Mouse (Mus musculus) ES-Bruce4 (cell line): ENCODE data around the gene Vps37d. TPM values are rescaled to one million over a fixed set of nuclear protein-coding genes. Genes with fewer than 3 reads are reported as not detected.
"Not testable (repeated sequence)": the region's sequence is repeated elsewhere in the genome, so short reads cannot be mapped to it uniquely, and the experiment has no call there.

Source experiments
- H3K27ac ChIP-seq: 2 replicates; pipeline ENCODE4 v1.5.1; 2012; ENCODE audit warnings: low read length, inconsistent platforms; ENCODE audit not compliant: insufficient read depth
- H3K27me3 ChIP-seq: 2 replicates; pipeline ENCODE4 v1.6.1; 2012; ENCODE audit warnings: mild to moderate bottlenecking, low read length, inconsistent platforms; ENCODE audit not compliant: control insufficient read depth, poor library complexity, insufficient read depth, severe bottlenecking
- H3K36me3 ChIP-seq: 2 replicates; pipeline ENCODE4 v1.6.1; 2012; ENCODE audit warnings: inconsistent platforms, mild to moderate bottlenecking, low read length, moderate library complexity; ENCODE audit not compliant: control insufficient read depth, poor library complexity, insufficient read depth, severe bottlenecking
- H3K4me1 ChIP-seq: one replicate; pipeline ENCODE4 v1.8.1; 2011; ENCODE audit warnings: low read length; ENCODE audit not compliant: control insufficient read depth, insufficient read depth
- H3K4me3 ChIP-seq: 2 replicates; pipeline ENCODE4 v1.5.1; 2011; ENCODE audit warnings: low read depth, mild to moderate bottlenecking, low read length
- H3K9ac ChIP-seq: 2 replicates; pipeline ENCODE4 v1.6.1; 2012; ENCODE audit warnings: low read depth, mild to moderate bottlenecking, inconsistent platforms; ENCODE audit not compliant: poor library complexity, severe bottlenecking
- H3K9me3 ChIP-seq: replicated peaks from 2 replicates; pipeline ENCODE4 v1.6.1; 2012; ENCODE audit warnings: mild to moderate bottlenecking, low read length, inconsistent platforms; ENCODE audit not compliant: control insufficient read depth, poor library complexity, insufficient read depth, severe bottlenecking
- CTCF ChIP-seq: IDR thresholded peaks from one replicate; pipeline ENCODE4 v1.8.1; 2011; ENCODE audit warnings: low read depth, low read length
- EP300 ChIP-seq: IDR thresholded peaks from 2 replicates; pipeline ENCODE4 v1.6.1; 2011; ENCODE audit warnings: low read depth, low read length; ENCODE audit not compliant: insufficient read depth
- POLR2A ChIP-seq: IDR thresholded peaks from one replicate; pipeline ENCODE4 v1.8.1; 2011; ENCODE audit warnings: low read length; ENCODE audit not compliant: insufficient read depth
- polyA plus RNA-seq: library from polyadenylated mRNA; stranded (reverse); fragments of >200 nt; gene quantifications from 2 replicates; pipeline ENCODE4 v1.2.4, GENCODE M21; 2011; ENCODE audit warnings: low read depth; ENCODE audit not compliant: missing spikeins, insufficient read depth, insufficient read length

Gene Vps37d
- polyA plus RNA-seq, 1 experiment, result 5.7 TPM

DNA sequence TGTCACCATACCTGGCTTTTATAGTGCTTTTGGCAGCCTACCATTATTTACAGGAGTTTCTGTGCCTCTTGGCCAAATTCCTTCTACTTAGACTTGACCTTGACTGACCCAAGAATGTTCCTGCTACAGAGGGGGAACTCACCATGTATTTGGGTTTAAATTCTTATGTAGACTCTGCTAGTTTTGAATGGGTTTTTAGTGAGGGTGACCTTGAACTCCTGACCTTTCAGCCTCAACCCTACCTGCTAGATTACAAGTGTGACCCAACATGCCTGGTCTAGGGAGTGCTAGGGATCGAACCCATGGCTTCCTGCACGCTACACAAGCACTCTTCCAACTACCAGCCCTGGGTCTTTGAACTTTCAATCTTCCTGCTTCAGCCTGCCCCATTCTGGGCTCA is 6.0 kb downstream of the Vps37d start:
- TF ChIP-seq EP300, result no peak
- TF ChIP-seq CTCF, result no peak
- no peak for TF ChIP-seq POLR2A
- Histone ChIP-seq H3K27me3 (no peaks in the 10 kb centered on the region), H3K9me3 (no peaks in the 10 kb centered on the region), H3K4me3 (peak overlapping the region; percentile 61), H3K36me3 (no peaks in the 10 kb centered on the region), H3K9ac (no peak overlapping the region; the same call in 1 of the 2 replicates), H3K27ac (peak overlapping the region; percentile 60; the same call in 1 of the 2 replicates), H3K4me1 (peaks cover 11% of the 10 kb centered on the region)

- H3K36me3 ChIP-seq, result no peaks in the 10 kb centered on the region
- no peaks in the 10 kb centered on the region for H3K27me3 ChIP-seq
- H3K27ac ChIP-seq, result no peak overlapping the region
- H3K9me3 ChIP-seq, result no peaks in the 10 kb centered on the region
- TF ChIP-seq POLR2A, result no peak
- no peak for TF ChIP-seq CTCF
- TF ChIP-seq EP300, result no peak
- H3K9ac ChIP-seq, result no peak overlapping the region
- H3K4me3 ChIP-seq, result no peak overlapping the region
- H3K4me1 ChIP-seq, result peaks cover 6% of the 10 kb centered on the region
Observed at GRCm38 (mm10) chr5:135070448-135070847, 7.6 kb downstream of the Vps37d start.

DNA sequence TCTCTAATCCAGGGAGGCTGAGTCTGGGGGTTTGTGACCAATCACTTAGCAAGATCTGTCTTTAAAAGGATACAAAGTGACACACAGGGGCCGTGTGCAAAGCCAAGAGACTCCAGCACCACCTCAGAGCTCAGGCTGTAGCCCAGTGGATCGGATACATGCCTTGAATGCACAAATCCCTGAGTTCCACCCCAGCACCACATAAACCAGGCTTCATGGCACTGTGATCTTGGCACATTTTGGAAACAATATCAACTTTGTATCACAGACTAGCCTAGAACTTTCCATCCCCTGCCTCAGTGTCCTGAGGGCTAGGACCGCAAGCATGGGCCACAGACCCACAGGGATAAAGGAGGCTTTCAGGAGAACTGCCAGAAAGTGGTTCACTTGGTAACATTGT is 12.1 kb downstream of the Vps37d start:
- Histone ChIP-seq H3K9ac (no peak overlapping the region), H3K27ac (no peak overlapping the region), H3K36me3 (no peaks in the 10 kb centered on the region), H3K4me3 (no peak overlapping the region), H3K27me3 (no peaks in the 10 kb centered on the region), H3K4me1 (no peaks in the 10 kb centered on the region), H3K9me3 (no peaks in the 10 kb centered on the region)
- TF ChIP-seq CTCF, result no peak

DNA sequence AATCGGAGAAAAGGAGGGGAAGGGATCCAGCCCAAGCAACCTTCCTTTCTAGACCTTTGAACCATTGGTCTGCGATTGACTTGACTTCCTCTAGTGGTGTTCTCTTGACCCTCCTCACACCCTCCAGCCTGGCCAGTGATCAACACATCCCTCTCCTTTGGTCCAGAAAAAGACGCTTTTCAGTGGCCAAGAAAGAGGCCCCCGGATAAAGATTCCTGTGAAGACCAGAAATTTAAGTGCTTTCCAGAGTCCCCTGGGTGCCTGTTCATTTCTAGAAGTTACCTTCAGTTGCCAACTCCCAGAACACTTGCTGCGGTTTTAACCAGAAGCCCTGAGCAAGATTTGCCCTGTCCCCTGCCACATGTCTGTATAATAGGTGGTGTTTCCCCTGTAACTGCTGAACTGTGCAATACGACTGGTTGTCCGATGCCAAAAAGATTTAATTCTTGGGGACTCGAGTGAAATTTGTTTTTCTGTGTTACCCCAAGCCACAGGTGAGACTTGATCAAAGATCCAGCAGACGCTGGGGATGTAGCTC is 13.1 kb downstream of the Vps37d start, which contains the start of gene Bud23:
TSS of gene Bud23 (minus strand) at position 51 of the 538 bp plus-strand sequence.
- not testable (repeated sequence) for H3K27ac ChIP-seq, H3K36me3 ChIP-seq, H3K27me3 ChIP-seq, H3K9me3 ChIP-seq, H3K4me1 ChIP-seq
- Histone ChIP-seq H3K4me3 (peak within 1 kb of the TSS; percentile 99), H3K9ac (peak within 1 kb of the TSS; percentile 60)

DNA sequence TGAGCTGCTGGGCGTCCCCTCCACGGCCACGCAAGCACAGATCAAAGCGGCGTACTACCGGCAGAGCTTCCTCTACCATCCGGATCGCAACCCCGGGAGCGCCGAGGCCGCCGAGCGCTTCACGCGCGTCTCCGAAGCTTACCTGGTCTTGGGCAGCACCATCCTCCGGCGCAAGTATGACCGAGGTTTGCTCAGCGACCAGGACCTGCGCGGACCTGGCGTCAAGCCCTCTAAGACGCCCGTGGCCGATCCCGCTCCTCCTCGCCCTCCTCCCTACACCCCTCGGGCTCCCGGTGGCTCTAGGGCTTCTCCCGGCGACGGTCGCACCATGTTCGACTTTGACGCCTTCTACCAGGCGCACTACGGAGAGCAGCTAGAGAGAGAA is 13.7 kb downstream of the Vps37d start:
- H3K27ac ChIP-seq, result no peak overlapping the region
- H3K27me3 ChIP-seq, result no peaks in the 10 kb centered on the region
- TF ChIP-seq EP300 (no peak), CTCF (no peak), POLR2A (no peak)
- H3K36me3 ChIP-seq, result peaks cover 6% of the 10 kb centered on the region
- peak overlapping the region; percentile 80 for H3K4me3 ChIP-seq
- H3K9me3 ChIP-seq, result no peaks in the 10 kb centered on the region
- H3K4me1 ChIP-seq, result no peaks in the 10 kb centered on the region
- peak overlapping the region; percentile 60 for H3K9ac ChIP-seq

GRCm38 (mm10) chr5:135063629-135064381 is 14.3 kb downstream of the Vps37d start, which contains the start of gene Dnajc30:
Dnajc30 (plus strand) TSS chr5:135064202.
- H3K9ac ChIP-seq, result peak within 1 kb of the TSS; percentile 60
- no peak within 1 kb of the TSS for H3K27ac ChIP-seq
- no peaks in the 10 kb centered on the region for H3K27me3 ChIP-seq
- peak within 1 kb of the TSS; percentile 99 for H3K4me3 ChIP-seq
- H3K9me3 ChIP-seq, result no peaks in the 10 kb centered on the region
- H3K4me1 ChIP-seq, result no peaks in the 10 kb centered on the region
- peaks cover 6% of the 10 kb centered on the region for H3K36me3 ChIP-seq
- TF ChIP-seq CTCF (no peak), POLR2A (no peak), EP300 (no peak)
